Mouse (Mus musculus) forebrain, embryonic 16.5 days (tissue): ENCODE data around the gene Dazap1. TPM values are rescaled to one million over a fixed set of nuclear protein-coding genes. Genes with fewer than 3 reads are reported as not detected.

ENCODE experiments used
- ATAC-seq: fragments of 200-750 bp; cut with Nextera tagmentation; 2 replicates; pipeline ENCODE4 v1.8.0; 2017; ENCODE audit warnings: mild to moderate bottlenecking, moderate library complexity
- H3K27ac ChIP-seq: fragments of 300-500 bp; sonication (generic); 2 replicates; pipeline ENCODE4 v1.5.1; 2014; ENCODE audit warnings: low read length, control low read depth
- H3K27me3 ChIP-seq: fragments of 300-500 bp; sonication (generic); replicated peaks from 2 replicates; pipeline ENCODE4 v1.6.1; 2014; ENCODE audit warnings: low read length; ENCODE audit not compliant: control insufficient read depth, insufficient read depth
- H3K36me3 ChIP-seq: fragments of 300-500 bp; sonication (generic); 2 replicates; pipeline ENCODE4 v1.6.1; 2014; ENCODE audit not compliant: control insufficient read depth, insufficient read depth
- H3K4me1 ChIP-seq: fragments of 300-500 bp; sonication (generic); replicated peaks from 2 replicates; pipeline ENCODE4 v1.6.1; 2014; ENCODE audit warnings: low read length; ENCODE audit not compliant: control insufficient read depth, insufficient read depth
- H3K4me2 ChIP-seq: fragments of 300-500 bp; sonication (generic); 2 replicates; pipeline ENCODE4 v1.6.1; 2014; ENCODE audit warnings: mild to moderate bottlenecking, low read length, control low read depth
- H3K4me3 ChIP-seq: fragments of 300-500 bp; sonication (generic); replicated peaks from 2 replicates; pipeline ENCODE4 v1.5.1; 2014; ENCODE audit warnings: mild to moderate bottlenecking, low read length, control low read depth
- H3K9ac ChIP-seq: fragments of 300-500 bp; sonication (generic); replicated peaks from 2 replicates; pipeline ENCODE4 v1.6.1; 2014; ENCODE audit warnings: low read depth, low read length, control low read depth
- H3K9me3 ChIP-seq: fragments of 300-500 bp; sonication (generic); 2 replicates; pipeline ENCODE4 v1.6.1; 2016; ENCODE audit warnings: low read length; ENCODE audit not compliant: control insufficient read depth
- WGBS: fragments of 180-500 bp; shearing (Covaris S2); extraction: QIAGEN DNeasy Blood & Tissue Kit; methylation state at CpG from one replicate; pipeline ENCODE4 v1.1.7; 2014; 5-methylcytosine and 5-hydroxymethylcytosine counted together
- polyA plus RNA-seq: library from polyadenylated mRNA; unstranded; fragments of >200 nt; fragmentation: Nextera tagmentation; extraction: Ambion mirVana; gene quantifications from 2 replicates; pipeline ENCODE4 v1.2.1, GENCODE M21; 2015

Dazap1 gene
- polyA plus RNA-seq, 1 experiment from 2014 or later: 61.3 TPM

DNA sequence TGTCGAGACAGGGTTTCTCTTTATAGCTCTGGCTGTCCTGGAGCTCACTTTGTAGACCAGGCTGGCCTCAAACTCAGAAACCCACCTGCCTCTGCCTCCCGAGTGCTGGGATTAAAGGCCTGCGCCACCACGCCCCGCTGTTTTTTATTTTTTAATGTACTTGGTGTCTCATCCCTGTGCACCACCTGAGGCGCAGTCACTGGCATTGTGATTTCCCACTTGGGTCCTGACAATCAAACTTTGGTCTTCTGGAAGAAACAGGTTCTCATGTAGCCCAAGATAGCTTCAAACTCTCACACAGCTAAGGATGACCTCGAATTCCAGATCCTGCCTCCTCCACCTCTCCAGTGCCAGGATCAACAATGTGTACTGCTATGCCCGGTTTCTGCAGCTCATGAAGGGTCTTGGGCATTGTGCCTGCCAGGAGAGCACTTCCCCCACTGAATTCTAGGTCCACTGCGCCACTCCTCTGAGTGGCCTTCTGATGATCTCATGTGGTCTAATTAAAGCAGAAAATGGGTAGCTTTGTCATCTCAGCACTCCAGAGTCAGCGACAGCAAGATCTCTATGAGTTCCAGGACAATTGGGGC is 1.6 kb downstream of the Dazap1 start:
- no peak for ATAC-seq
- no peaks in the 10 kb centered on the region for H3K9me3 ChIP-seq
- H3K4me2 ChIP-seq: no peak overlapping the region
- H3K27me3 ChIP-seq: no peaks in the 10 kb centered on the region
- no peak overlapping the region for H3K9ac ChIP-seq
- no peak overlapping the region for H3K27ac ChIP-seq
- WGBS: 94% methylated on average over 10 of the region's 10 CpGs
- no peak overlapping the region for H3K4me3 ChIP-seq
- H3K4me1 ChIP-seq: peaks cover 50% of the 10 kb centered on the region
- no peaks in the 10 kb centered on the region for H3K36me3 ChIP-seq

DNA sequence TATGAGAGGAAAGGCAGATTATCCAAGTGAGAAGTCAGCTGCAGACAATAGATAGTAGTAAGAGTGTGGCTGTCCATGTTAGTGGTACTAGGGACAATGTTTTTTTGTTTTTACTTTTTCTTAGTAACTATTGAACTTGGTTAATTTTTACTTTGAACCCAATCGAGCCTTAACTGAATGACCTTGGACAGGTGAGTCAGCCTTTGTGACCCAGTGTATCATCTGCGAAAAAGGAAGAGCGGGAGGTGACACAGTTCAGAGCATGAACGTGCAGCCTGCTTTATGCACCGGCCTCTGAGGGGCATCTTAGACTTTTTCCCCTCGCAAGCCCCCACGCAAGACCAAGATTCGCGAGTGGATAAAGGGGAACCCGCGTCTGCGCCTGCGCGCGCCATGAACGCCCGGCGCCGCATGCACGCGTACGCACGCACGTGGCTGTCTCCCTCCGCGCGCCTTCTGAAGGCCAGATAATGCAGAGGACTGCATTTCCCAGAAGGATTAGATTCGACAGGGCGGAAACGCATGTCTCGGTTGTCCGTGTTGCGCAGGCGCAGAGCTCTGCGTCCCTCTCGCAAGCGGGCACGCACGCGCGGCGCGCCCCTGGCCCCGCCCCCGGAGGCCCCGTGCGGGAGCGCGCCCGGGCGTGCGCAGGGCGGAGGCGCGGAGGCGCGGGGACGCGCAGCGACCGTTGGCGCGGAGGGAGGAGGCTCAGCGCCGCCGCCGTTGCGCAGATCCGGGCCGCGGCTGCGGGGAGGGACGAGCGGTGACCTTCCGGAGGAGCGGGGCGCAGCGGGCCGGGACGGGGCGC is 3.3 kb downstream of the Dazap1 start:
- H3K27me3 ChIP-seq: no peaks in the 10 kb centered on the region
- peak overlapping the region; percentile 98 for H3K9ac ChIP-seq
- H3K4me2 ChIP-seq: peak overlapping the region; percentile 89
- peak overlapping the region; percentile 55 for H3K27ac ChIP-seq
- H3K9me3 ChIP-seq: no peaks in the 10 kb centered on the region
- no peaks in the 10 kb centered on the region for H3K36me3 ChIP-seq
- ATAC-seq: peak; percentile 76
- H3K4me1 ChIP-seq: peaks cover 61% of the 10 kb centered on the region
- WGBS: 2% methylated on average over 79 of the region's 81 CpGs
- H3K4me3 ChIP-seq: peak overlapping the region; percentile 84

DNA sequence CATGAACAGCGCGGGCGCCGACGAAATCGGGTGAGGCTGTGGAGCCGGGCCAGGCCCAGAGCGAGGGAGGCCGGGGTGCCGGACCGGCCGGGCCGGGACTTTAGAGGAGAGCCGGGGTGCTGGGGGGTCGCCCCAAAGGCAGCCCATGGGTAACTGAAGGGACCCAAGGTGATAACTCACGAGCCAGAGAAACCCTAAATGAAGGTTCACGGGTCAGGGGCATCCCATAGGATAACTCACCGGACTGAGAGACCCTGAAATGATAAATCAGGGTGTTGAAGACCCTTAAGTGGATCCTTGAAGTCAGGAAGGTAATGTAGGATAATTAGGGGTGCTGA is 3.8 kb downstream of the Dazap1 start:
- H3K9ac ChIP-seq: peak overlapping the region; percentile 98
- H3K27me3 ChIP-seq: no peaks in the 10 kb centered on the region
- H3K4me3 ChIP-seq: peak overlapping the region; percentile 84
- no peaks in the 10 kb centered on the region for H3K36me3 ChIP-seq
- WGBS: under 1% methylated on average over 18 of the region's 18 CpGs
- peak overlapping the region; percentile 49; the same call in 1 of the 2 replicates for H3K27ac ChIP-seq
- ATAC-seq: no peak
- peaks cover 60% of the 10 kb centered on the region for H3K4me1 ChIP-seq
- peak overlapping the region; percentile 89 for H3K4me2 ChIP-seq
- H3K9me3 ChIP-seq: no peaks in the 10 kb centered on the region

DNA sequence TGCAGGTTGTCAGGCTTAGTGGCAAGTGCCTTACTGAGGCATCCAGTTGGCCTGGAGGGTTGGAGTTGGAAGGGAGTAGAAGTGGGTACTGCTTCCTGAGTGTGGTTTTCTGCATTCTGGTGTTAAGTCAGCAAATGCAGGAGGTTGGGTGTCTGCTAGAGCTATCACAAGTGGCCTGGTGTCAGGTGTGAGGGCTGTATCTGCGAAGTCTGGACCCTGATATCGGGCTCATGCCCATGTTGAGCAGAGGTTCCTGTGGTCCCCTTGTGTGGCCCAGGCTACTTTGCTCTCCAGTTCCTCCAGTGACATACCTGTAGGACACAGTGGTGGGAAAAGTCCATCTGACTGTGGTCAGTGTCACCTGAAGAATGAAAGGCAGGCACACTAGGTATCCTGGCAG is 8.8 kb downstream of the Dazap1 start:
- ATAC-seq: no peak
- WGBS: 90% methylated on average over 2 of the region's 2 CpGs
- Histone ChIP-seq H3K9me3 (no peaks in the 10 kb centered on the region), H3K9ac (no peak overlapping the region), H3K4me1 (peaks cover 55% of the 10 kb centered on the region), H3K27me3 (no peaks in the 10 kb centered on the region), H3K36me3 (peaks cover 4% of the 10 kb centered on the region; the same call in 1 of the 2 replicates), H3K4me2 (no peak overlapping the region), H3K27ac (no peak overlapping the region), H3K4me3 (no peak overlapping the region)

DNA sequence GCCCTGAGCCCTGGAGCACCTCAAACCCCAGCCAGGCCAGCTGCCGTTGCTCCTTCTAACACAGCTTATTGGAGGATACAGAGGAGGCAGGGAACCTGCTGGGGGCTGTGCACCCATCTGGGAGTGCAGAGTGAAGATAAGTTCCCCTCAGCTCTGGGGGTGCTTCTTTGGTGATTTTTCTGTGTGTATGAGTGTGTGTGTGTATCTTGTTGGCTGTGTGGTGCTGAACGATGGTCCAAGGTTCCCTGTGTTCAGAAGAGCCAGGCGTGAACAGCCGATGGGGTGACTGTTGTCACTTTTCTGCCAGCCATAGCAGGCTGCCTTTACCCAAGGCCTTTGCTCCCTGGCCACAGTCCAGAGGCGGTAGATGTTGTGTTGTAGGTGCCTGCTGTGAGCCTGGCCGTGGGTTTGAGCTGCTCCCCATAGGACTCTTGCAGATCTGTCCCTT is 9.5 kb downstream of the Dazap1 start:
- 67% methylated on average over 6 of the region's 6 CpGs for WGBS
- no peaks in the 10 kb centered on the region for H3K9me3 ChIP-seq
- no peak overlapping the region for H3K4me3 ChIP-seq
- no peak overlapping the region for H3K27ac ChIP-seq
- H3K4me1 ChIP-seq: peaks cover 52% of the 10 kb centered on the region
- ATAC-seq: no peak
- no peaks in the 10 kb centered on the region for H3K27me3 ChIP-seq
- no peak overlapping the region for H3K4me2 ChIP-seq
- peaks cover 4% of the 10 kb centered on the region; the same call in 1 of the 2 replicates for H3K36me3 ChIP-seq
- H3K9ac ChIP-seq: peak overlapping the region; percentile 25; the same call in 1 of the 2 replicates

DNA sequence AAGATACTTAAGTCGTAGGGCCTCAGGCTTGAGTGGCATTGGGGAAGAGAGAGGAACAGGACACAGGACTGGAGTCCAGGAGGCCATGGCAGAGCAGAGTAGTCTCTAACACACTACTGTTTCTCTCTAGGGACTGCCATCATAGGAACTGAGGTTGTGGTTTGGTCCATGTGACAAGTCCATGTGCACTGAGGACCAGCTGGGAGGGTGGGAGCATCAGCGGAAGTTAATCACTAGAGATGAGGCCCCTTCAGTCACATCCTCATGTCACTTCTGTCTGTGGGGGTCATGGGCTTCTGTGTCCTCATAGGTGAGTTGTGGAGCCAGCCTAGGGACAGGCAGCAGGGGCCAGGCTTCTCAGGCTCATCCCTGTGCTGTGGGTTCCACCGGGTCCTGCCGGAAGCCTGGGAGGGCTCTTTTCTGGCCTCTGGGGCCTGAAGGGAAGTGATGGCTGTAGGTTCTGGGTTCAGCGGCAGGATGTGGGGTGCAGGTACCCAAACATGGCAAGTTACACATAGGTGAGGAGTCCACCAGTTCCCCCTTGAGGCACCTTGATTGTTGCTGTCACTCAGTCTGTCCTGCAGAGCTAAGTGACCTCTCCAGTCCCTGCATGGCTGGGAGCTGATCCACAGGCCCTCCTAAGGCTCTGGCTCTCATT is 10.0 kb downstream of the Dazap1 start:
- Histone ChIP-seq H3K4me2 (no peak overlapping the region), H3K27me3 (no peaks in the 10 kb centered on the region), H3K9ac (peak overlapping the region; percentile 25; the same call in 1 of the 2 replicates), H3K4me3 (no peak overlapping the region), H3K27ac (no peak overlapping the region), H3K9me3 (no peaks in the 10 kb centered on the region), H3K36me3 (peaks cover 8% of the 10 kb centered on the region; the same call in 1 of the 2 replicates), H3K4me1 (peaks cover 46% of the 10 kb centered on the region)
- WGBS: 86% methylated on average over 5 of the region's 5 CpGs
- ATAC-seq: no peak

DNA sequence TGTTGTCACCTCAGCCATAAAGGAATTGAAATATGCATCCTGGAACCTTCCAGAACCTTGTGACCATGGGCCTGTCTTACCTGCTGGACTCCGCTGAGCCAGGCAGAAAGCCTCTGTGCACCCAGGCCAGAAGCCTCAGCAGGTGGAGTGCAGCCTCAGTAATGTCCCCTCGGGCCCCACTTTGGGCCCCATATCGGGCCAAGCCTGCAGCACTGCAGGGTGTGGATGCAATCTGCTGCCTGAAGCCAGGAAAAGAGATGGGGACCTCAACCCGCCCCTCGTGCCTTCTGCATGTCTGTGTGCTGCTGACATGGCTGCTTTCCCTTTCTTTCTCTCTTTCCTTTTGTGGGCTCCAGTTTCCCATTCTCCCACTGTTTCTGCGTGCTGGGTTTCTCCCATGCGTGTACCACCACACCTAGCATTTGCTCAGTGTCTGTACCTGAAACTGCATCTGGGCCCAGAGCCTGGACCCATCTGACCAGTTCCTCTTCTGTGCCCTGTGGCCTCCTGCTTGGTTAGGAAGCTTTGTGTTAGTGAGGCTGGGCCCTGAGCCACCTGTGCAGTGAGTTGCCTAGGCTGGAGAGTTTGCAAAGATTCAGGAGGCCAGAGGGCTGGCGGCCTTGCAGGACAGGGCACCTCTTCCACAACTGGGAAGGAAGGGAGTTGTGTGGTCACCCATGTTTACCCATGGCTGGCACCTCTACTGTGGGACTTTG is 10.7 kb downstream of the Dazap1 start:
- no peak for ATAC-seq
- 85% methylated on average over 8 of the region's 8 CpGs for WGBS
- Histone ChIP-seq H3K9me3 (no peaks in the 10 kb centered on the region), H3K4me2 (no peak overlapping the region), H3K27ac (no peak overlapping the region), H3K9ac (no peak overlapping the region), H3K4me1 (peaks cover 39% of the 10 kb centered on the region), H3K4me3 (no peak overlapping the region), H3K27me3 (no peaks in the 10 kb centered on the region), H3K36me3 (peaks cover 8% of the 10 kb centered on the region; the same call in 1 of the 2 replicates)

DNA sequence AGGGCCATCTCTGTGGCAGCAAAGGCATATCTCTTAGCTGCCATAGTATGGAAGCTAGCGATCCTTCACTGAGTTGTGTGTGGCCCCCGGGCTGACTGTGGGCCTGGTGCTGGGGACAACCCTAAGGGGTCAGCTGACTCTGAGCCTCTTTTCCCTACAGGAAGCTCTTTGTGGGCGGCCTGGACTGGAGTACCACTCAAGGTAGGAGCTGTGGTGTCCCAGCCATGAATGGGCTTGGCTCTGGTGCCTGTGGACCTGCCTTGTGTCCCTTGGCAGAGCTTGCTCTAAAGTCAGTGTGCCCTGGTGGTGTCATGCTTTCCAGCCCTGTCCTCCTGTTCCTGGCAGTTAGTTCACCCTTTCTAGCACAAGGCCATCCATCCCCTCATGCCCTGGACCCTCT is 12.6 kb downstream of the Dazap1 start:
- Histone ChIP-seq H3K9ac (no peak overlapping the region), H3K9me3 (no peaks in the 10 kb centered on the region), H3K4me3 (no peak overlapping the region), H3K27ac (no peak overlapping the region), H3K4me1 (peaks cover 23% of the 10 kb centered on the region), H3K36me3 (peaks cover 26% of the 10 kb centered on the region), H3K4me2 (no peak overlapping the region), H3K27me3 (no peaks in the 10 kb centered on the region)
- ATAC-seq: no peak
- 97% methylated on average over 3 of the region's 3 CpGs for whole genome bisulfite sequencing

DNA sequence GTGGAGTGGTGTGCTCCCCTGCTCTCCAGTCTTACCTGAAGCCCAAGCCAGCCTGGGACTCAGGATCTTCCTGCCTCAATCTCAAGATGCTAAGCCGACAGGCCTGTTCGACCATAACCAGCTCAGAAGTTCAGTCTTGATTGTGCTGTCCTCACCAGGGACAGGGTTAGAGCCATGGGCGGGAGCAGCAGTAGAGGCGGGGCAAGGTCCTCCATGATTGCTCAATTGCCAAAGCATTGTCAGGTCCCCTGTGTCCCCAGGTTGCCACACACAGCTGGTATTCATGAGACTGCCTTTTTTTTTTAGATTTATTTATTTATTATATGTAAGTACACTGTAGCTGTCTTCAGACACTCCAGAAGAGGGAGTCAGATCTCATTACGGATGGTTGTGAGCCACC is 15.0 kb downstream of the Dazap1 start:
- no peak overlapping the region for H3K9ac ChIP-seq
- peaks cover 3% of the 10 kb centered on the region for H3K4me1 ChIP-seq
- no peaks in the 10 kb centered on the region for H3K9me3 ChIP-seq
- no peak overlapping the region for H3K4me2 ChIP-seq
- H3K27ac ChIP-seq: no peak overlapping the region
- no peak for ATAC-seq
- H3K4me3 ChIP-seq: no peak overlapping the region
- 91% methylated on average over 4 of the region's 5 CpGs for WGBS
- H3K27me3 ChIP-seq: no peaks in the 10 kb centered on the region
- peaks cover 40% of the 10 kb centered on the region for H3K36me3 ChIP-seq
